Mouse (Mus musculus): Measurements from ENCODE around the gene Atp5f1. TPM values are rescaled to one million over a fixed set of nuclear protein-coding genes. Genes with fewer than 3 reads are reported as not detected.

Atp5f1 gene
- polyA plus RNA-seq, 1 experiment from 2014 or later = 491 TPM

DNA sequence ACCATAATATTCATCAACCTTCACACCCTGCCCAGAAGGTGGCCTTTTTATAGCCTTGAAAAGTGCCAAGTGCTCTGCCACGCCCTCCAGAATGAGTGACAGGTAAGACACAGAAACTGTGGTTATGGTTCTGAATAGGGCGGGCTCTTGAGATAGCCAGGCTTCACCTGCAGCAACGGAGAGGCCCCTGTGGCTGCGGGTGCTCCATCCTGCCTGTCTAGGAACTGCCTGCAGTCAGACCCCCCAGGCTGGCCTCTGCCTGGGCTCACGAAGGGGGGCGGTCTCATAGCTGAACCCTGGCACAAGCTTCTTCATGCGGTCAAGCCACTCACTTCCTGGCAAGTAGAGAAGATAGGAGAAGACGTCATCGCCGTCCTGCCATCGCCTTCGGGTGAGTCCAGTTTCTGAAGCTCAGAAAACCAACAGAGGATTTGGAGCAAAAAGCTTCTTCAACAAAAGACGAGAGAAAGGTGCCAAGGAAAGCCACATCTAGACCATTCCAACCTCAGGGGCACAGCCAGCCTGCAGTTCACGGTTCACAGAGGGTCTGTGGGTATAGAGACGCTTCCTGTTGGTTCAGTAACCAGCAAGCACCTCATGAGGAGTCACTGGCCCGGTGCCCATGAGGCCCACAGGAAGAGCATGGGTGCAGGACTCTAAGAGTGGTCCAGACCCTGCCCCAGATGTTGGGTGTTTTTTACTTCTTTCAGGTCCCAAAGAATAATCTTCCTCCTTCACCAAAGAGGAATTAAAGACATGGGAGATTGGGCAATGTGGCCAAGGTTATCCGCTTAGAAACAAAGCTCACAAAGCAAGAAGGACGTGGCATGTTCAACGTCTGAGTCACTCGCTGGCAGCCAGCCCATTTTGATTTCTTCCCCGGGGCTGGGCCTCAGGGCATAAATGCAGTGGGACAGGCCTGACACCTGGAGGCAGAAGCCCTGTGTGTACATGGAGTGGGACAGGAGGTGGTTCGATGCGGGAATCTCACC, 65.0 kb downstream of the Atp5f1 start:
- H3K36me3 ChIP-seq = no peaks in the 10 kb centered on the region

DNA sequence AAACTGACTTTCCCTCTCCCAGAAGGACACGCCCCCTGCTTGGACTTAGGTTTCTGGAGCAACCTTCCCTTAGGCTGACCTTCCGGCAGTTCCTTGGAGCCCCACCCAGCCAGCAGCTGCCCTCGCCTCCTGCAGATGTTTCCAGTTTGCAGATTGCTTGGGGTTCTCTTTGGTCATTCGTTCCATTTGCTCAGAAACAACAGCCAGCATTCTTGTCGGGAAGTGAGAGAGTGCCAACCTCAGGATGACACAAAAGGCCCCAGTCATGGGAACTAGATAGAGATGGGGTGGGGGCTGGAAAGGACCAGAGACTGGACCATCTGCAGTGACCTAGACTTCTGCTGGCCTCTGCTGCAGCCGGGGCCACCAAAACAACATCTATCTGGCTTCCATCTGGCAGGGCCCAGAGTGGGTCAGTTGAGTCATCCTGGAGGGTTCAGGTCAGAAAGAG, 65.9 kb downstream of the Atp5f1 start:
- H3K36me3 ChIP-seq = no peaks in the 10 kb centered on the region
- WGBS = 36% methylated on average over 6 of the region's 6 CpGs
- ATAC-seq (replicated peaks; ENCODE audit: low FRiP score) = peak; percentile 30; the same call in 1 of the 2 replicates

More for the DNA sequence above, 65.0 kb downstream of the Atp5f1 start:
- Histone ChIP-seq H3K4me1 (peaks cover 48% of the 10 kb centered on the region), H3K4me3 (replicated peaks) (no peak overlapping the region), H3K27me3 (no peaks in the 10 kb centered on the region), H3K4me2 (no peak overlapping the region), H3K9ac (no peak overlapping the region), H3K27ac (peak overlapping the region; percentile 49), H3K9me3 (replicated peaks) (no peaks in the 10 kb centered on the region)
- 70% methylated on average over 23 of the region's 23 CpGs for WGBS
- ATAC-seq (replicated peaks; ENCODE audit: low FRiP score) = no peak; the same call in 1 of the 2 replicates

More for the DNA sequence above, 65.9 kb downstream of the Atp5f1 start:
- Histone ChIP-seq H3K4me2 (no peak overlapping the region), H3K4me1 (peaks cover 43% of the 10 kb centered on the region), H3K27me3 (no peaks in the 10 kb centered on the region), H3K27ac (peak overlapping the region; percentile 49), H3K9me3 (replicated peaks) (no peaks in the 10 kb centered on the region), H3K9ac (no peak overlapping the region), H3K4me3 (replicated peaks) (no peak overlapping the region)

Other genes with a start within 250 kb of the Atp5f1 start
- 111 and 113 TPM in 2 replicates for gene Rap1a, start 158.8 kb downstream of the Atp5f1 start, polyA plus RNA-seq (2015; fragmentation: Nextera tagmentation; extraction: Ambion mirVana)
- gene Adora3, start 89.2 kb downstream of the Atp5f1 start, polyA plus RNA-seq (2015; fragmentation: Nextera tagmentation; extraction: Ambion mirVana) = not detected in 2 replicates
- 0.18 TPM in 1 of 2 replicates, not detected in the other for gene Tmigd3, start 89.2 kb downstream of the Atp5f1 start, polyA plus RNA-seq (2015; fragmentation: Nextera tagmentation; extraction: Ambion mirVana)
- gene I830077J02Rik, start 27.4 kb downstream of the Atp5f1 start, polyA plus RNA-seq (2015; fragmentation: Nextera tagmentation; extraction: Ambion mirVana) = 0.24 and 0.53 TPM in 2 replicates
- 151 and 158 TPM in 2 replicates for gene Wdr77, start 730 bp downstream of the Atp5f1 start, polyA plus RNA-seq (2015; fragmentation: Nextera tagmentation; extraction: Ambion mirVana)
- gene Ovgp1, start 13.6 kb upstream of the Atp5f1 start, polyA plus RNA-seq (2015; fragmentation: Nextera tagmentation; extraction: Ambion mirVana) = 1.6 and 2.0 TPM in 2 replicates
- gene Pifo, start 54.5 kb upstream of the Atp5f1 start, polyA plus RNA-seq (2015; fragmentation: Nextera tagmentation; extraction: Ambion mirVana) = 0.23 and 0.24 TPM in 2 replicates
- not detected in 2 replicates for gene Chil5, start 72.7 kb upstream of the Atp5f1 start, polyA plus RNA-seq (2015; fragmentation: Nextera tagmentation; extraction: Ambion mirVana)
- 0.13 TPM in 1 of 2 replicates, not detected in the other for gene Chia1, start 153.1 kb upstream of the Atp5f1 start, polyA plus RNA-seq (2015; fragmentation: Nextera tagmentation; extraction: Ambion mirVana)
- 0.14 TPM in 1 of 2 replicates, not detected in the other for gene Chil3, start 207.5 kb upstream of the Atp5f1 start, polyA plus RNA-seq (2015; fragmentation: Nextera tagmentation; extraction: Ambion mirVana)

All from kidney, embryonic 15.5 days (tissue).